ENCODE assay signal across 17 mouse cellular contexts in genomic region chr17:15472671-15473070, GRCm38 (mm10). TPM values are rescaled to one million over a fixed set of nuclear protein-coding genes. Genes with fewer than 3 reads are reported as not detected.
DNase-seq lines count a peak whose midpoint lies in the region; ATAC-seq and TF ChIP-seq lines count a peak whose summit lies in the region.
"Had no signal": no experiment of that assay in that cellular context is flagged by ENCODE, and none has a peak within 500 bp of the region (broad histone marks: within the 10 kb centered on the region; RNA-seq: fewer than 3 reads in every experiment).

No protein-coding gene starts in this region.

- H3K4me3 ChIP-seq in kidney, postnatal 0 days (replicated peaks; ENCODE audit: low read depth, low read length), result no peak overlapping the region
- no peak overlapping the region for H3K4me3 ChIP-seq in midbrain, postnatal 0 days (ENCODE audit: low read depth, low read length)
- no peak overlapping the region for H3K4me3 ChIP-seq in midbrain, embryonic 15.5 days
- H3K4me3 ChIP-seq: embryonic facial prominence, embryonic 15.5 days; heart, embryonic 12.5 days had no signal

- no peak for DNase-seq in kidney, postnatal 0 days (ENCODE audit: low spot score)
- DNase-seq in kidney, postnatal 36 days, result no peak
- DNase-seq in midbrain, postnatal 0 days (ENCODE audit: low spot score), result no peak
- peak; percentile 39 for DNase-seq in R1 (ENCODE audit: low read depth, low spot score)
- no peak for DNase-seq in MN1 (ENCODE audit: low spot score)
- DNase-seq in yolk sac, embryonic 10.5 days (ENCODE audit: low spot score), result no peak
- DNase-seq: adrenal gland, adult 2 months; cerebellum, postnatal 10 days; embryo, embryonic 11 days; kidney, adult 8-10 months; lung, adult 18-20 months; midbrain, embryonic 14.5 days; thymus, postnatal 14 days had no signal

- H3K36me3 ChIP-seq in kidney, postnatal 0 days (ENCODE audit: insufficient read depth, low read length), result peaks cover 58% of the 10 kb centered on the region
- H3K36me3 ChIP-seq in midbrain, postnatal 0 days (ENCODE audit: insufficient read depth, low read length), result peaks cover 50% of the 10 kb centered on the region
- H3K36me3 ChIP-seq in midbrain, embryonic 15.5 days (replicated peaks), result peaks cover 65% of the 10 kb centered on the region

- no peaks in the 10 kb centered on the region for H3K27me3 ChIP-seq in kidney, postnatal 0 days (ENCODE audit: insufficient read depth, low read length)
- no peaks in the 10 kb centered on the region for H3K27me3 ChIP-seq in midbrain, postnatal 0 days (ENCODE audit: insufficient read depth, low read length)
- H3K27me3 ChIP-seq in midbrain, embryonic 15.5 days (replicated peaks), result no peaks in the 10 kb centered on the region
- H3K27me3 ChIP-seq: embryonic facial prominence, embryonic 15.5 days; heart, embryonic 12.5 days had no signal

- no peaks in the 10 kb centered on the region for H3K9me3 ChIP-seq in kidney, postnatal 0 days (replicated peaks; ENCODE audit: low read length)
- no peaks in the 10 kb centered on the region for H3K9me3 ChIP-seq in midbrain, postnatal 0 days (ENCODE audit: low read length)
- H3K9me3 ChIP-seq in midbrain, embryonic 15.5 days, result no peaks in the 10 kb centered on the region
- H3K9me3 ChIP-seq: embryonic facial prominence, embryonic 15.5 days; heart, embryonic 12.5 days had no signal

- H3K9ac ChIP-seq in kidney, postnatal 0 days (ENCODE audit: low read depth, low read length), result no peak overlapping the region
- no peak overlapping the region for H3K9ac ChIP-seq in midbrain, postnatal 0 days (replicated peaks; ENCODE audit: low read length, poor library complexity, severe bottlenecking)
- H3K9ac ChIP-seq in midbrain, embryonic 15.5 days, result no peak overlapping the region
- H3K9ac ChIP-seq: embryonic facial prominence, embryonic 15.5 days; heart, embryonic 12.5 days had no signal

- TF ChIP-seq CTCF in kidney, postnatal 0 days (IDR thresholded peaks at IDR 0.05; ENCODE audit: low read depth), result peak; percentile 46
- peak; percentile 42 for TF ChIP-seq CTCF in midbrain, postnatal 0 days (IDR thresholded peaks at IDR 0.05)

- no peak overlapping the region for H3K4me2 ChIP-seq in kidney, postnatal 0 days (ENCODE audit: low read length)
- H3K4me2 ChIP-seq in midbrain, postnatal 0 days (ENCODE audit: low read depth, low read length, poor library complexity, severe bottlenecking), result no peak overlapping the region
- H3K4me2 ChIP-seq in midbrain, embryonic 15.5 days, result no peak overlapping the region
- H3K4me2 ChIP-seq: embryonic facial prominence, embryonic 15.5 days; heart, embryonic 12.5 days had no signal

- H3K4me1 ChIP-seq in kidney, postnatal 0 days (replicated peaks; ENCODE audit: insufficient read depth, low read length), result no peaks in the 10 kb centered on the region
- no peaks in the 10 kb centered on the region for H3K4me1 ChIP-seq in midbrain, postnatal 0 days (ENCODE audit: insufficient read depth, low read length)
- no peaks in the 10 kb centered on the region for H3K4me1 ChIP-seq in midbrain, embryonic 15.5 days
- H3K4me1 ChIP-seq: embryonic facial prominence, embryonic 15.5 days; heart, embryonic 12.5 days had no signal

- no peak overlapping the region for H3K27ac ChIP-seq in kidney, postnatal 0 days
- H3K27ac ChIP-seq in midbrain, postnatal 0 days (ENCODE audit: low read depth, low read length), result no peak overlapping the region
- H3K27ac ChIP-seq in midbrain, embryonic 15.5 days, result no peak overlapping the region
- H3K27ac ChIP-seq: embryonic facial prominence, embryonic 15.5 days had no signal

- 92% methylated on average over 4 of the region's 4 CpGs for WGBS in kidney, postnatal 0 days
- 92% methylated on average over 4 of the region's 4 CpGs for WGBS in midbrain, postnatal 0 days
- WGBS in midbrain, embryonic 15.5 days, result 92% methylated on average over 4 of the region's 4 CpGs

- ATAC-seq in kidney, postnatal 0 days (replicated peaks; ENCODE audit: low FRiP score, low read depth), result no peak
- ATAC-seq in midbrain, postnatal 0 days (ENCODE audit: low FRiP score), result no peak
- no peak for ATAC-seq in midbrain, embryonic 15.5 days (replicated peaks)
- ATAC-seq: hindbrain, embryonic 16.5 days had no signal

RNA-seq across cellular contexts. Expression of gene Psmb1, which starts 26.9 kb away (rescaled TPM):
- polyA plus RNA-seq in kidney, postnatal 0 days (2015; fragmentation: Nextera tagmentation; extraction: Ambion mirVana), result 296 and 318 TPM in 2 replicates
- total RNA-seq in midbrain, postnatal 0 days (2014; rRNA removed), result 93.1 and 130 TPM in 2 replicates
- 253 and 257 TPM in 2 replicates for polyA plus RNA-seq in midbrain, postnatal 0 days (2015; fragmentation: Nextera tagmentation; extraction: Ambion mirVana)
- 217 and 221 TPM in 2 replicates for polyA plus RNA-seq in midbrain, embryonic 15.5 days (2015; fragmentation: Nextera tagmentation; extraction: Ambion mirVana)

RNA-seq across cellular contexts. Expression of gene Tbp, which starts 27.0 kb away (rescaled TPM):
- polyA plus RNA-seq in kidney, postnatal 0 days (2015; fragmentation: Nextera tagmentation; extraction: Ambion mirVana), result 39.7 and 41.0 TPM in 2 replicates
- 43.5 and 50.4 TPM in 2 replicates for total RNA-seq in midbrain, postnatal 0 days (2014; rRNA removed)
- polyA plus RNA-seq in midbrain, postnatal 0 days (2015; fragmentation: Nextera tagmentation; extraction: Ambion mirVana), result 43.2 and 47.9 TPM in 2 replicates
- polyA plus RNA-seq in midbrain, embryonic 15.5 days (2015; fragmentation: Nextera tagmentation; extraction: Ambion mirVana), result 64.6 and 68.2 TPM in 2 replicates

RNA-seq across cellular contexts. Expression of gene Pdcd2, which starts 54.4 kb away (rescaled TPM):
- 49.5 and 57.5 TPM in 2 replicates for polyA plus RNA-seq in kidney, postnatal 0 days (2015; fragmentation: Nextera tagmentation; extraction: Ambion mirVana)
- total RNA-seq in midbrain, postnatal 0 days (2014; rRNA removed), result 48.9 and 53.6 TPM in 2 replicates
- 48.1 and 49.9 TPM in 2 replicates for polyA plus RNA-seq in midbrain, postnatal 0 days (2015; fragmentation: Nextera tagmentation; extraction: Ambion mirVana)
- 58.3 and 59.7 TPM in 2 replicates for polyA plus RNA-seq in midbrain, embryonic 15.5 days (2015; fragmentation: Nextera tagmentation; extraction: Ambion mirVana)
